Mouse (Mus musculus): ENCODE data around the gene Txndc9.
A peak's percentile ranks its signal among the peaks of the same experiment; 100 is the strongest.

Txndc9 gene

GRCm38 (mm10) chr1:37997867-37998266, at the start of gene Txndc9, which contains the start of gene Eif5b:
Gene Txndc9, minus strand, starts transcription at chr1:37997893.
Gene Eif5b, plus strand, starts transcription at chr1:37998010.
- DNase-seq (ENCODE audit: low read depth, low spot score): peak; percentile 99

GRCm38 (mm10) chr1:38038898-38039297, 41.2 kb upstream of the Txndc9 start:
- DNase-seq (ENCODE audit: low read depth, low spot score): no peak

GRCm38 (mm10) chr1:38037375-38037774, 39.7 kb upstream of the Txndc9 start:
- no peak for DNase-seq (ENCODE audit: low read depth, low spot score)

GRCm38 (mm10) chr1:38035521-38035920, 37.8 kb upstream of the Txndc9 start:
- DNase-seq (ENCODE audit: low read depth, low spot score): no peak

- no peak for DNase-seq (ENCODE audit: low read depth, low spot score)
Measured at GRCm38 (mm10) chr1:38031391-38031790, 33.7 kb upstream of the Txndc9 start.

GRCm38 (mm10) chr1:38027301-38027700, 29.6 kb upstream of the Txndc9 start:
- DNase-seq (ENCODE audit: low read depth, low spot score): no peak

- DNase-seq (ENCODE audit: low read depth, low spot score): no peak
Measured at GRCm38 (mm10) chr1:38014551-38015203, 17.0 kb upstream of the Txndc9 start.

- DNase-seq (ENCODE audit: low read depth, low spot score): no peak
Measured at GRCm38 (mm10) chr1:38012509-38012908, 14.8 kb upstream of the Txndc9 start.

- DNase-seq (ENCODE audit: low read depth, low spot score): no peak
Measured at GRCm38 (mm10) chr1:38012104-38012503, 14.4 kb upstream of the Txndc9 start.

GRCm38 (mm10) chr1:38011647-38012046, 14.0 kb upstream of the Txndc9 start:
- peak; percentile 21 for DNase-seq (ENCODE audit: low read depth, low spot score)

- DNase-seq (ENCODE audit: low read depth, low spot score): no peak
Measured at GRCm38 (mm10) chr1:38006741-38007140, 9.0 kb upstream of the Txndc9 start.

GRCm38 (mm10) chr1:38003046-38003445, 5.4 kb upstream of the Txndc9 start:
- DNase-seq (ENCODE audit: low read depth, low spot score): no peak

GRCm38 (mm10) chr1:38001956-38002355, 4.3 kb upstream of the Txndc9 start:
- DNase-seq (ENCODE audit: low read depth, low spot score): peak; percentile 25

GRCm38 (mm10) chr1:38000844-38001243, 3.2 kb upstream of the Txndc9 start:
- DNase-seq (ENCODE audit: low read depth, low spot score): no peak

- no peak for DNase-seq (ENCODE audit: low read depth, low spot score)
Measured at GRCm38 (mm10) chr1:37999552-37999951, 1.9 kb upstream of the Txndc9 start.

- peak; percentile 53 for DNase-seq (ENCODE audit: low read depth, low spot score)
Measured at GRCm38 (mm10) chr1:37998371-37999199, 892 bp upstream of the Txndc9 start.

- peak; percentile 99 for DNase-seq (ENCODE audit: low read depth, low spot score)
Measured at GRCm38 (mm10) chr1:37996877-37997484, 712 bp downstream of the Txndc9 start.

GRCm38 (mm10) chr1:37996226-37996625, 1.5 kb downstream of the Txndc9 start:
- DNase-seq (ENCODE audit: low read depth, low spot score): no peak

GRCm38 (mm10) chr1:37987856-37988255, 9.8 kb downstream of the Txndc9 start:
- no peak for DNase-seq (ENCODE audit: low read depth, low spot score)

GRCm38 (mm10) chr1:37985764-37986323, 11.8 kb downstream of the Txndc9 start:
- peak; percentile 81 for DNase-seq (ENCODE audit: low read depth, low spot score)

- DNase-seq (ENCODE audit: low read depth, low spot score): no peak
Measured at GRCm38 (mm10) chr1:37984326-37984725, 13.4 kb downstream of the Txndc9 start.

GRCm38 (mm10) chr1:37977303-37977702, 20.4 kb downstream of the Txndc9 start:
- DNase-seq (ENCODE audit: low read depth, low spot score): no peak
